Mouse (Mus musculus) myocyte (in vitro differentiated cells): ENCODE results near the gene Sgo1.

Experiments
- E2F4 ChIP-seq: IDR thresholded peaks from one replicate; pipeline ENCODE4 v1.6.1; 2011; ENCODE audit warnings: mild to moderate bottlenecking, control low read depth, moderate library complexity; ENCODE audit not compliant: insufficient read depth
- MAX ChIP-seq: IDR thresholded peaks from one replicate; pipeline ENCODE4 v1.6.1; 2011; ENCODE audit warnings: low read depth, mild to moderate bottlenecking, control low read depth
- POLR2A ChIP-seq: IDR thresholded peaks from one replicate; pipeline ENCODE4 v1.6.1; 2011; ENCODE audit warnings: low read depth, mild to moderate bottlenecking, control low read depth, moderate library complexity; ENCODE audit not compliant: insufficient read length
- POLR2AphosphoS2 ChIP-seq: IDR thresholded peaks from one replicate; pipeline ENCODE4 v1.6.1; 2011; ENCODE audit warnings: low read depth, control low read depth; ENCODE audit not compliant: insufficient read length
- TCF12 ChIP-seq: IDR thresholded peaks from one replicate; pipeline ENCODE4 v1.6.1; 2011; ENCODE audit warnings: mild to moderate bottlenecking, control low read depth; ENCODE audit not compliant: poor library complexity, insufficient read depth, severe bottlenecking
- TCF3 ChIP-seq: IDR thresholded peaks from one replicate; pipeline ENCODE4 v1.6.1; 2011; ENCODE audit warnings: low read depth, control low read depth; ENCODE audit not compliant: insufficient read length
- USF1 ChIP-seq: IDR thresholded peaks from one replicate; pipeline ENCODE4 v1.6.1; 2011; ENCODE audit warnings: low read depth, mild to moderate bottlenecking, control low read depth, moderate library complexity

GRCm38 (mm10) chr17:53688877-53689802 is at the start of gene Sgo1:
- TF ChIP-seq POLR2A (peak; percentile 60), POLR2AphosphoS2 (peak; percentile 79), USF1 (peak; percentile 99), MAX (no peak), TCF12 (no peak), E2F4 (peak; percentile 95), TCF3 (no peak)
